Mouse (Mus musculus) heart, adult 9 months (tissue): ENCODE data around the gene Lrrc51.
"Not testable (repeated sequence)": the region's sequence is repeated elsewhere in the genome, so short reads cannot be mapped to it uniquely, and the experiment has no call there.

Experiments
- DNase-seq, 2 experiments: peaks; one replicate each; pipeline ENCODE4 v3.0.0; 2022; ENCODE audit warnings: low spot score in 2 of 2

The Lrrc51 gene

DNA sequence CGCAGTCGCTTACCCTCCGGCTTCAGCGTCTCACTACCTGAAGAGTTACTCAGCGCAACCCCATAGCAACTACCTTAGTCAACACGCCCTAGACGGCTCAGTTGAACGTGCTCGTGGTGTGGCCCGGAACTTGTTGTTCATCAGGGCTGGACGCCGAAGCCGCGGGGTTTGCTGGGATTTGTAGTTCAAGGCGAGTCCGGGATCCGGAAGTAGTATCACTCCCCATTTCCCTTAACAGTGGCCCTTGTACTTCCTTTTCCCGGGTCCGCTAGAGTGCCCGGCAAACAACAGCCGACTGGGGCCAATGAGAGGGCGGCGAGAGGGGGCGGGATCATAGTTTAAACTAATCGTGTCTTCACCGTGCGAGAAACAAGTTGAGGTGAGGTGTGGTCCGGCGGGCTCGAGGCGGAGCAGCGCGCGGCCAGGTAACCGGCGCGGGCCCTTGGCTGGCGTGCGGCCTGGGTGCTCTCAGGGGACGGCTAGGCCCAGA, at the start of gene Lrrc51, which contains the start of gene Numa1:
Gene Lrrc51, minus strand, starts transcription at position 145 of the 490 bp plus-strand sequence.
Gene Numa1, plus strand, starts transcription at position 361 of the 490 bp plus-strand sequence.
- peak; percentile 97 to 98 for DNase-seq

DNA sequence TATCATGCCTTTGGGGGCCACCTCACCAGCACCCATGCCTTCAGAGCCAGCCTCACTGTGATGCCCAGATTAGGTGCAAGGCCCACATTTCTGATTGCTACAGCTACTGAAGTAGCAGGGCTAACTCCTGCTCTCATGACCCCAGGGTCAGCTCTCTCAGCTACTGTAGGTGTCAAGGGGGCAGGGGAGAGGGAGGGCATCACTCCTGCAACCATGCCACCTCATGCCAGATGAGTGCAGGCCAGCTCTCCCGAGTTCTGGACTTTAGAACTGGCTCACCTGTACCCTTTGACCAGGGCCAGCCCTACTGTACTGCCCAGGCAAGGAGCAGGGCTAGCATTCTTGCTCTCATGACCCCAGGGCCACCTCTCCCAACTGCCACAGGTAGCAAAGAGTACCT, 49.0 kb upstream of the Lrrc51 start:
- no peak for DNase-seq

DNA sequence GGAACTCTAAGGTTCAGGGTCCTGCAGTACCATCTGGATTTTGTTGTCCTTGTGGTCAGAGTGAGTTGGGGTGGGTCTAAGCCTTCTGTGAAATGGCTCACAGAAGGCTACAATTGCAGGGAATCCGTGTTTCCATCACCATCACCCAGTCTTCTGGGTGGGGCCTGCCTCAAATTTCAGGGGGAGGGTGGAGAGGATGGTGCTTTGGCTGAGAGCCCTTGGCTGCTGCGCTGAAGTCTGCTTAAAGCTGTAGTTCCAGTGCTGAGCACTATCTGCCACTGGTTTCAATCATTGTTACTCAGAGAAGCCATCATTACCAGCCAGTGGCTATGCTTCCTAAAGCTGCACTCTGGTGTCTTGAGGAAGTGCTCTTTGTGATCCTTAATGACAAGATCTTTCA, 40.8 kb upstream of the Lrrc51 start:
- DNase-seq = peak; percentile 51 to 62

DNA sequence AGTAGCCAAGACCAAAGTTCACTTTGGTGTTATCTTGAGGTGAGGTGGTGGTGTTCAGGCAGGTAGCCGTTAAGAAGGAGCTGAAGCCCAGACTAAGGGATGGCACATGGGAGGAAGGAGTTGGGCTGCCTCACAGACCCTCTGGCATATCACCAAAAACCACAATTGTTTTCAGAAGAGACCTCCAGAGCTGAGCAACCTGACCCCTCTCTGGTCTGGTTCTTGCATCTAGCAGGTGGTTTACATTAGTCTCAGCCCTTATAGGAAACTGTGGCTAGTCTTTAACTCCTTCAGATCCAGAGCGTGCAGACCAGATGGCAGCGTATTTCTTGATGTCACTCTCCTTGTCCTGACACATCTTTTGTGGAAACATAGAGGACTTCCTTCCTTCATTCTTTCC, 40.0 kb upstream of the Lrrc51 start:
- no peak for DNase-seq

DNA sequence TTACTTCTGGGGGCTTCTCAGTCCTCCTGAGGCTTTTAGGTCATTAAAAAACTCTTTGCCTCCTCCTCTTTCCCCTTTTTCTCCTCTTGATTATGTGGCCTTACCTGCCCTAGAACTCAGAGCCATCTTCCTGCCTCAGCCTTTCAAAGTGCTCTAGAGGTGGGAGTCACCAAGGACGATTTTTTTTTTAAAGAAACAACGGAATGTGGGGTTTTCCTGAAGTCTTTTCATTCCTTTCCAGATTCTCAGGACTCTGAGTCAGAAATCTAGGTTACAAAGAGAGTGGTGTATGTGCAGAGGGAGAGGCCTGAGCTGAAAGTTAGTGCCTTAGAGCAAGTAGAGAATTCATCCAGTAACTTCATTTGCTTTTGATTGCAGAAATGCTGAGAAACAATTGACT, 38.0 kb upstream of the Lrrc51 start:
- DNase-seq = no peak

- peak; percentile 82 to 84 for DNase-seq
Observed at GRCm38 (mm10) chr7:101970821-101971461, 37.2 kb upstream of the Lrrc51 start.

- DNase-seq = peak; percentile 89 to 93
Observed at GRCm38 (mm10) chr7:101970429-101970775, 36.7 kb upstream of the Lrrc51 start.

DNA sequence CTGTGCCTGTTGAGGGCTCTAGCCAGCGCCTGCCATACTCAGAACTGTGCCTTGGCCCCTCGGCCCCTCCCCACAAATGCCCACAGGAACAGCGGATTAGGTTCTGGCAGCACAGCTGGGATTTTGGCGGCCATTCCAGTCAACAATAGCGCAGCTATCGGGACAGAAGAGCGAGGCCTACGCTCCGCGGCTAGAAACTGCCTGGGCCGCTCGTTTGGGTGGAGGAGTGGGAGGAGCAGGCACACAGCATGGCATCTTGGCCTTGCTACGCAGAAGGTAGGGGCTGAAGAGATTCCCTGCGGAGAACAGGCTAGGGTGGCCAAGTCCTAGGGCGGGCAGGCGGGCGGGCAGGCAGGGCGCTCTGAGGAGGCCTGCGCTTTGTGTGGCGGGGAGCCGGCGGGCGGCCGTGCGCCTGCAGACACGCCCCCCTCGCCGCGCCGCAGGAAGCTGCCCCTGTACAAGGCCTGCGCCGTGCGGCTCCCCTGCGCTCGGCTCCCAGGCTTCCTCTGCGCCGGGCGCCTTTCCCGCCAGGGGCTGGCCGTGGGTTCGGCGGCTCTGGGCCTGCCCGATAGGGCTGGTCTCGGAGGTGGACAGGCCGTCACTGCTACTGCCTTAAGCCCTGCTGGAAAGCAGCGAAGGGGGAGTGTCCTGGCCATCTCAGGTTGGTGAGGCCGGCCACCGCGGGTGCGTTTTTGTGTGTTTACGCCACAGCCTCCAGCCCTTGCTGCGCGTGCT, 36.2 kb upstream of the Lrrc51 start:
- peak; percentile 83 to 86 for DNase-seq

- no peak for DNase-seq
Observed at GRCm38 (mm10) chr7:101968751-101969150, 35.1 kb upstream of the Lrrc51 start.

- DNase-seq = no peak
Observed at GRCm38 (mm10) chr7:101967256-101967655, 33.6 kb upstream of the Lrrc51 start.

DNA sequence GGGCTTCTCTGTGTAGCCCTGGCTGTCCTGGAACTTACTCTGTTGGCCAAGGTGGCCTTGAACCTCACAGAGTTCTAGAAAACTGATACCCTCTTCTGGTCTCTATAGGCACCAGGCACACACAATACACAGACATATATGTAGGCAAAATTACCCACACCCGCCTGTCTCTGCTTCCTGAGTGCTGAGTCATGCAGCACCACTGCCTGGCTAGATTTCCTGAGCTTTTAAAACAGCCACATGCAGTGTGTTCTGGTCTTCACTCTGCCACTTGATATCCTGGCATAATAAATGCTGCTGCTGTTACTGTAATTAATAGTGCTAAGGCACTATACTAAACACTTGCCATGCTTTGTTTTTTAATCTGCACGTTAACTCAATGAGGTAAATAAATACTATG, 31.9 kb upstream of the Lrrc51 start:
- DNase-seq = no peak

DNA sequence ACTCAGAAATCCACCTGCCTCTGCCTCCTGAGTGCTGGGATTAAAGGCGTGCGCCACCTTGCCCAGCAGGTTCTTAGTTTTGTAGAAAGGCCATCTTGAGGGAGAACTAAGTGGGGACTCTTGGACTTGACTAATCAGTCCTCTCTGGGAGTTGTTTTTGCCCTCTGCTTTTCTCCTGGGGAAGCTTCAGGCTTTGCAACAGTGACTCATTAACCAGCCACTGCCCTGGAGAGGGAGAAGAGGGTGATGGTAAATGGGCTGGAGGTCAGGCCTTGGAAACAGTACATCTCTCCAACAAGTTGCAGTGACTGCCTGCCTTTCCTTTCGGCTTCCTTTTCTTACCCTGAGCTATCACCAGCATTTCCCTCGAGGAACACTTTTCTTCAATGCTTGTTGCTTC, 30.9 kb upstream of the Lrrc51 start:
- DNase-seq = no peak

GRCm38 (mm10) chr7:101963621-101964020, 29.9 kb upstream of the Lrrc51 start:
- no peak for DNase-seq

- DNase-seq = no peak
Observed at GRCm38 (mm10) chr7:101962829-101963228, 29.1 kb upstream of the Lrrc51 start.

DNA sequence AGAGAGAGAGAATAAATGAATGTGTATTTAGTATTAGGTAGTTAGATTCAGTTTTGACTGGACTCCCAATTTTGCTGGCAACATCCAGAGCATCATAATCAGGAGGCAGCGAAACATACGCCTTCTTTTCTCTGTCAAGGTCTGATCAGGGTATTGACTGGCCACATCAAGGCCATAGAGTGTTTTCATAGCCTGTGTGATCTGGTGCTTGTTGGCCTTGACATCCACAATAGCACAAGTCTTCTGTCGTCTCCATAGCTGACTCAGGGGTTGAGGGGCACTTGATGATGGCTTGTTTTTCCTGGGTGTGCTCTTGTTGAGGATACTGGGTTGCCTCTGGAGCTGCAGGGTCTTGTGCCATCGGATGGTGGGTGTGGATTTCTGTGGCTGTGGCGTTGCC, 23.2 kb upstream of the Lrrc51 start:
- no peak for DNase-seq

DNA sequence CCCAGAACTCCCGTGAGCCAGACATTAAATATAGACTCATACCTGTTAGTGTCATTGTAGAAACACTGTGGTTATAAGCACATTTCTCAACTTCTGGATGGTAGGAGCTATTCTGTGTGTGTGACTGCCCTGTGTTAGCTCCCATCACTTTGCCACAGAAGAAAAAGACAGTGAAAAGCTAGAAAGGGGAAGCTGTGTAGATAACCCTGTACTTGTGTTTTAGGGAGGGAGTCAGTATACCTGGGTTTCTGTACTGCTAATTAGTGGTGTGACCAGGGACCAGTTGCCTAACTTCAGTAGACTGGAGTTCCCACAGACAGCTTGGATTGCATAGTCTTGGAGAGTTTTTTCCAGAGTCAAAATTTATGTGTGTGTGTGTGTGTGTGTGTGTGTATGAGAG, 22.8 kb upstream of the Lrrc51 start:
- no peak for DNase-seq

DNA sequence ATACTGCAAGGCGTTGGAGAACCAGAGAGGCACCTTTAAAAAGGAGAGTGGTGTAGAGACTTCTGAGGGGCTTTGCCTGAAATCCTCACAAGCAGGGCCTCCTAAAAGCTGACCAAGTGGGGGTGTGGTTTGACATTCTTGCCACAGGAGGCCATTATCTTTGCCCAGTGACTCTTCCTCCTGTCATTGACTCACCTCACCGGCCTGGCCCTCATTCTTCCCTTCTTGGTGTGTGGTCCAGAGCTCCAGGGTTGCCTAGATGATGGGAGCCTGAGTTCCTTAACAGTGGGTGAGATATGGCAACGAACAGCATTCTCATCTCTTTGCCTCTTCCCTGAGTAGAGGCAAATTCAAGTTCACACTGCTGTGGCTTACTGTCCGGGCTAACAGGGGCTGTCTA, 22.2 kb upstream of the Lrrc51 start:
- no peak for DNase-seq

GRCm38 (mm10) chr7:101955276-101955675, 21.6 kb upstream of the Lrrc51 start:
- no peak for DNase-seq

GRCm38 (mm10) chr7:101954163-101954562, 20.5 kb upstream of the Lrrc51 start:
- DNase-seq = no peak

DNA sequence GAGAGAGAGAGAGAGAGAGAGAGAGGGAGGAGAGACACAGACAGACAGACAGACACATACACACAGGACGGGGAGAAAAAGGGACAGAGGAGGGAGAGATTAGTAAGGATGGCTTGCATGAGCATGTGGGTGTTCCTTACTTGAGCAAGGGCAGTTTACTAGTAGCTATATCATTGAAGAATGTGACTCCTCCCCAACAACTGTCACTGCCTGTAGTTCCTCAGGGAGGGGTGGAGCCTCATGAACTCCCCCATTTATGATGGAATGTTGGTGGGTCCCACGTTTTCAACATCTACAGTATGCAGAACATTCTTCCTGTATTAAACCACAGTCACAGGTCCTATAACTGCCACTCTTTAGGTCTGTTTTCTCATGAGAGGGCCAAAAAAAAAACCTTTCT, 18.4 kb upstream of the Lrrc51 start:
- DNase-seq = no peak

GRCm38 (mm10) chr7:101951648-101952047, 18.0 kb upstream of the Lrrc51 start:
- DNase-seq = no peak

- not testable (repeated sequence) for DNase-seq
Observed at GRCm38 (mm10) chr7:101949008-101949407, 15.3 kb upstream of the Lrrc51 start.

GRCm38 (mm10) chr7:101939758-101940157, 6.1 kb upstream of the Lrrc51 start:
- DNase-seq = no peak
